Mouse (Mus musculus) hindlimb bud, embryonic 11.5 days (tissue): ENCODE results near the gene Tex19.1.

Source experiments
- DNase-seq: peaks from one replicate; pipeline ENCODE4 v3.0.0-alpha.2; 2012; ENCODE audit warnings: low read depth, low spot score; ENCODE audit errors: extremely low spot score

The Tex19.1 gene

GRCm38 (mm10) chr11:121138732-121139131 lies 7.2 kb upstream of the Tex19.1 start:
- no peak for DNase-seq

- no peak for DNase-seq
These were observed 2.5 kb upstream of the Tex19.1 start for GRCm38 (mm10) chr11:121143325-121144015.

- DNase-seq, result no peak
These were observed 2.2 kb downstream of the Tex19.1 start for GRCm38 (mm10) chr11:121148193-121148592.

DNA sequence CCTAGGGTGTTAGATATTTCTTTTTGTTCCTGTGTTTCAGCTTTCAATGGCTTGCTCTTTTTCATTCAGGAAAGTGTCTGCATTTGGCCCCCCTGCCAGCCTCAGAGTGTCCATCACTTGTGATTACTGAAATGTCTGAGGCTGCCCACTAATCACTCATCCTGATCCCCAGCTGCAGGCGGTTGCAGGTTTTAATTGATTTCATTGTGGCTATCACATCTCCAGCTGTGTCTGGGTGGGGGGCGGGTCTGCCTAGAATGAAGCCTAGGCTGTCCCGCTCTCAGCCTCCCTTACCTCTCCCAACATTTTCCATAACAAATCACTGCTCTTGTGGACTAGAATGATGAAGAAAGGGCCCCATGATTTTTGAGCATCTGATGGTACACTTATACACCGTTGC lies 8.3 kb downstream of the Tex19.1 start:
- DNase-seq, result no peak

DNA sequence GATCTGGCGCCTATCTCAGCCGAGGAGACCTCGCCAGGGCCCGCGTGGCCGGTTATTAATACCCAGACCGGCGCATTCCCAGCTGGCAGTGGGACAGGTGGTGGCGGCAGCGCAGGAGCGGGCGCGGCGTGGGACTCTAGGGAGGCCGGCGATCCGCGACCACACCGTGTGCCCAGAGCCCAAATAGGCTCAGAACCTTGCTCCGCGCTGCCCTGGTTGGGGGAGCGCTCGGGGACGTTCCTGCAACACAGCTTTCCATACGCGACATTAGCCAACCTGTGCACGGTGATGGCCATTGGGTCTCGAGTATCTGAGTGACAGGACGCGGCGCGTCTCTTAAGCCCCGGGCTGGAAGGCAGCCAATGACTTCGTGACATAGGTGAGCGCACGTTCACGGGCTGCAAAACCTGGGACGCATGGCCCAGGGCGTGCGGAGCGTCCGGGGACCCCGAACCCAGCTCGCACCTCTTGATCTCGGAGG lies 10.5 kb downstream of the Tex19.1 start:
- no peak for DNase-seq

DNA sequence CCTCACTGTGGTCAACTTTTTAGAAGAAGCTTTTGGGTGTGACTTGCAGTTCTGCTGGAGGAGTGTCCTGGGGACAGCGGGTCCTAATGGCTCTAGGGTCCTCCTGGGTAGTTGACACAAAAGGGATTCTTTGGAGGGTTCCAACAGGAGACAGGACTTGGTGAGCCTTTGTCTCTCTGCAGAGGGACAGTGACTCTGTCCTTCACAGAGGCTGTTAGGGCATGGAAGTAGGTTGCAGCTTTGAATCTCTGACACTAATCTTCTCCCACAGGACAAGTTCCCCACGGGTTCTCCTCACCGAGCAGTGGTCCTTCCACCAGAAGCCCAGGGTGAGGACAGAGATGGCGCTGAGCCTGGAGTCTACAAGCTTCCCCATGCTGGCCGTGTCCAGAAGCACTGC lies 14.0 kb downstream of the Tex19.1 start, which contains the start of gene Uts2r:
Gene Uts2r, plus strand, starts transcription at position 301 of the 400 bp plus-strand sequence.
- no peak for DNase-seq

GRCm38 (mm10) chr11:121160636-121161346 lies 14.8 kb downstream of the Tex19.1 start:
- DNase-seq, result no peak

- no peak for DNase-seq
These were observed 17.8 kb downstream of the Tex19.1 start for GRCm38 (mm10) chr11:121163751-121164150.

GRCm38 (mm10) chr11:121173203-121173602 lies 27.3 kb downstream of the Tex19.1 start:
- DNase-seq, result no peak

DNA sequence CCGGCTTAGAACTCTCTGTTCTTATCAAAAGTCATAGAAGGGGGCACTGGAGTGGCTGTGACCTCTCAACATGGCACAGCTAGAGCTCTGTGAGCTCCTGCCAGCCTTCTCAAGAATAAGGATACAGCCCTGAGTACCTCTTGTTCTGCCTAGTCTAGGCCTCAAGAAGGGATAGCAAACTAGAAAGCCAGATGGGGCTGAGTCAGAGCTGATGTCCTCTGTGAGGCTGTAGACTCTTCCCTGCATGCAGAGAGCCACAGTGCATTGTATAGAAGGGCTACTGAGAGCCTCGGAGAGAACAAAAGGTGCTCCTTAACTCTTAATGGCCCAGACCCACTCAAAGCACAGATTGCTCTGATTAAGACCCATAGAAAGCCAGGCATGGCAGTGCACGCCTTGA lies 28.3 kb downstream of the Tex19.1 start:
- no peak for DNase-seq

DNA sequence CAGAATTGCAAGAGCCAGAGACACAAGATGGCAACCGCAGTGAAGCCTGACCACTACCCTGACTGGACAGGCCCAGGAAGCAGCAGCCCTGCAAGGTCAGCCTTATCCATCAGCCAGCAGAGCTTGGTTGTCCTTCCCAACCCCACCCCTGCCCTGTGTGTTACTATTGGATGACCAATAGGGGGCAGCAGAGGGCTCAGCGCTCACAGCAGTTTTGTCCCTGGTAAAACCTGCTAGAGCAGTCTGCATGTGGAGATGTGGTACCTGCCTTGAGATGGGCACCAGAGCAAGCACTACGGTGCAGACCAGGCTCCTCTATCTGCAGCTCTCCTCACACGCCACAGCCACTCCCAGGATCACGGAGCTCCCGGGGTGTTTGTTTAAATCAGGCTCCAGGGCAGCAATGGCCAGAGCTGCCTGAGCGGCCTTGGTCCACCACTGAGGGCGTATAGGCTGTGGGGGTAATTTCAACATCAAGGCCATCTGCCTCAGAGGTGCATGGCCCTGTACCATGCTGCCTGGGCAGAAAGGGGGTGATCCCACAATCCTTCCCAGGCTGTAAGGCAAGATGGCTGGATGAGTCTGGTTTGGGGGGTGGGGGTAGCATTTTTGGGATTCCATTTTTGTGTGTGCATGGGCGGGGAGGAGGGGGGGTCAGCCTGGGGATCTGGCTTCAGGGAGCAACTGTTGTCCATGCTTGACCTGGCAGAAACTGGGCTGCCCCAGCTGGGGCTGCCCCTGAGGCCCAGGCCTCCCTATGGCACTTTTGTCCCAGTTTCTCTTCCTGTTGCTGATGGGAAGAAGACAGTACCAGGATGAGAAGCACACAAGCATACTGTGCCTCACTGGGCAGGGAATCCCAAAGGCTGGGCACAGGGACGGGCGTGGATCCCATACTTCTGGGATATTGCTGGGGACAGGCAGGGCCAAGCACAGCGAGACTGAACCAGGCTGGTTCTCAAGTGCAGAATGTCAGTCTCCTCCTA lies 30.6 kb downstream of the Tex19.1 start:
- peak; percentile 31 for DNase-seq

- DNase-seq, result no peak
These were observed 43.7 kb downstream of the Tex19.1 start for GRCm38 (mm10) chr11:121189681-121190080.

DNA sequence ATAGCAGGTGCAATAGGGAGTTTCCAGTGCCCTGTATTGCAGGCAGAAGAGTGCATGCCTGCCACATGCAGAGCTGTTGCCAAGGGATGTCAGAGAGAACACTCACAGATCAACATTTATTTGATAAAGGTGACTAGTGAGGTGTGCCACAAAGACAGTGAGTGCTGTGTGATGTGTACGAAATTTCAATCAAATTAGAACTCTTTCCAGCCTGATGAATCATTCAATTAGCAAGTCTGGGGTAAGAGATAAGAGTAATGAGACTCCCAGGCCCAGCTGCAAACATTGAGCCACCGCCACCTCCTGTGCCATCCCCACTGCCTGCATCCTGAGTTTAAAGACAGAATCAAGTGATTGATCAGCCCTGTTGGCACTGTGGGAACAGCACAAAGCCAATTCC lies 46.8 kb downstream of the Tex19.1 start:
- DNase-seq, result no peak

DNA sequence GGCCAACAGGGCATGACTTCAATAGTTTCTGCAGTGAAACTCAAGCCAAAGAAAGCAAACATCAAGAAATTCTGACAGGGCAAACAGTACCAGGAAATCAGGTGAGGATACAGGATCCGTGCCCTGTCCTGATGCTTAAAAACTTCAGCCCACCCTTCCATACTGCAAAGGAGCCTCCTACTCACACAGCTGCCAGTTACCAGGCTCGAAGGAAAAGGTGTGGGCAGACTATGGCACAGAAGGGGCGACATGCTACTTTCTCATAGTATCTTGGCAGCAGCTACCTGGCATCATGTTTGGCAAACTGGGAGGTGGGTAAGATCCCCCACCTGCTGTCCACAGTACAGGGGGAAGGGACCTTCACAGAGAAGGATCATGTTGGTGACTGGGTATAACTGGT lies 47.5 kb downstream of the Tex19.1 start:
- no peak for DNase-seq
